Mouse (Mus musculus): ENCODE results near the gene Arhgef11. TPM values are rescaled to one million over a fixed set of nuclear protein-coding genes. Genes with fewer than 3 reads are reported as not detected.

The Arhgef11 gene
- polyA plus RNA-seq, 1 experiment from 2014 or later = 8.3 TPM

DNA sequence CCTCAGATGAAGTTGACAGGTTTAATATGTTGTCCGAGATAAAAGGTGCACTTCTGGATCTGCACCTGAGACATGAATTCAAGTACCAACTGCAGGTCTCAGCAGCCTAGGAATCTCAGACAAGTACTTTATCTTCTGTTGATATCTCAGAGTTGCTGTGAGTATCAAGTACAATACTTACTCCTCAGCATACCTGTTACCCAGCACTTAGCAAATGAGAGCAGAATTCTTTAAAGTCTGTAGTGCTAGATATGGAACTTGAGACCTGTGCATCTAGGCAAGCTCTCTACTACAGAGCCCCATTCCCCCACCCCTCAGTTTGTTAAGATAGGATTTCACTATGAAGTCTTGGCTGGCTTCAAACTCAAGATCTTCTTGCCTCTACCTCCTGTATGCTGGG, 43.9 kb downstream of the Arhgef11 start:
- Histone ChIP-seq H3K4me1 (peaks cover 13% of the 10 kb centered on the region), H3K4me3 (no peak overlapping the region), H3K36me3 (no peaks in the 10 kb centered on the region), H3K27me3 (replicated peaks) (no peaks in the 10 kb centered on the region), H3K9me3 (no peaks in the 10 kb centered on the region), H3K4me2 (no peak overlapping the region), H3K9ac (no peak overlapping the region), H3K27ac (replicated peaks) (no peak overlapping the region)
- WGBS = 74% methylated on average over 1 of the region's 1 CpGs
- no peak for ATAC-seq (ENCODE audit: extremely low read depth, insufficient number of reproducible peaks, low FRiP score, low TSS enrichment)

DNA sequence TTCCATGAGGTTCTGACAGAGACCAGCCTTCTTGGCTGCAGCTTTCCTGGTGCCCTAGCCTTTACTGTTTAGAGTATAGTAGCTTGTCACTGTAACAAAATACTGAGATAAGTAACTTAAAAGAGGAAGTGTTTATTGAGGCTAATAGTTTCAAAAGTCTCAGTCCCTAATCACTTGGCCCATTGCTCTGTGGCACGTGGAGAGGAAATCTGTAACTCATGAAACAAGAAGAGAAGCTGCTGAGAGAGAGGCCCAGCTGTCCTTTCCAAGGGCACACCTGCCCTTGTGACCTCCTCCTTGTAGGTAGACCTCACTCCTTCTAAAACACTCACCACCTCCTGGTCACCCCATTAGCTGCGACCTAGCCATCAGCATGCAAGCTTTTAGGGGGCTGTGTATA, 101.2 kb downstream of the Arhgef11 start:
- H3K9me3 ChIP-seq = no peaks in the 10 kb centered on the region
- no peak overlapping the region for H3K9ac ChIP-seq
- H3K4me3 ChIP-seq = no peak overlapping the region
- H3K4me1 ChIP-seq = no peaks in the 10 kb centered on the region
- H3K27ac ChIP-seq (replicated peaks) = no peak overlapping the region
- peaks cover 94% of the 10 kb centered on the region for H3K36me3 ChIP-seq
- H3K4me2 ChIP-seq = no peak overlapping the region
- no peaks in the 10 kb centered on the region for H3K27me3 ChIP-seq (replicated peaks)
- 82% methylated on average over 2 of the region's 2 CpGs for WGBS
- no peak for ATAC-seq (ENCODE audit: extremely low read depth, insufficient number of reproducible peaks, low FRiP score, low TSS enrichment)

GRCm38 (mm10) chr3:87724556-87724955, 107.2 kb downstream of the Arhgef11 start:
- H3K27ac ChIP-seq (replicated peaks) = no peak overlapping the region
- no peaks in the 10 kb centered on the region for H3K9me3 ChIP-seq
- H3K4me3 ChIP-seq = no peak overlapping the region
- peaks cover 93% of the 10 kb centered on the region for H3K36me3 ChIP-seq
- no peaks in the 10 kb centered on the region for H3K27me3 ChIP-seq (replicated peaks)
- no peak overlapping the region for H3K9ac ChIP-seq
- ATAC-seq (ENCODE audit: extremely low read depth, insufficient number of reproducible peaks, low FRiP score, low TSS enrichment) = no peak
- H3K4me2 ChIP-seq = no peak overlapping the region
- H3K4me1 ChIP-seq = no peaks in the 10 kb centered on the region
- 69% methylated on average over 6 of the region's 6 CpGs for WGBS

- Histone ChIP-seq H3K9ac (no peak overlapping the region), H3K4me1 (no peaks in the 10 kb centered on the region), H3K4me3 (no peak overlapping the region), H3K9me3 (no peaks in the 10 kb centered on the region), H3K4me2 (no peak overlapping the region), H3K27me3 (replicated peaks) (no peaks in the 10 kb centered on the region), H3K36me3 (peaks cover 97% of the 10 kb centered on the region), H3K27ac (replicated peaks) (no peak overlapping the region)
- no peak for ATAC-seq (ENCODE audit: extremely low read depth, insufficient number of reproducible peaks, low FRiP score, low TSS enrichment)
- WGBS = 95% methylated on average over 16 of the region's 16 CpGs
Observed at GRCm38 (mm10) chr3:87725396-87726160, 108.2 kb downstream of the Arhgef11 start.

DNA sequence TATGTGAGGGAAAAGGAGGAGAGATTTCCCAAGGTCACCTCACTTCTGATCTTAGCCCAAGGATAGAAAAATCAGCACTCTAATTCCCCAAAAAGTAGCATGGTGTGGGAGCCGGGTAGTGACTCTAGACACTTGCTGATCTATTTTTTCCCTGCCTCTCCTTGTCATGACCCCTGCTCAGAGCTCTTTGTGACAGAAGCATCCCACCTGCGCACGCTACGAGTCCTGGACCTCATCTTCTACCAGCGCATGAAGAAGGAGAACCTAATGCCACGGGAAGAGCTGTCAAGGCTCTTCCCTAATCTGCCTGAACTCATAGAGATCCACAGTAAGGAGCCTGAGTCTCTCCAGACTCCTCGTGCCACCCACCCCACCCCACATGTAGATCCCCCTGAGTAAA, 108.8 kb downstream of the Arhgef11 start:
- H3K4me3 ChIP-seq = no peak overlapping the region
- H3K4me1 ChIP-seq = no peaks in the 10 kb centered on the region
- H3K36me3 ChIP-seq = peaks cover 96% of the 10 kb centered on the region
- no peak overlapping the region for H3K9ac ChIP-seq
- no peak overlapping the region for H3K27ac ChIP-seq (replicated peaks)
- WGBS = 89% methylated on average over 7 of the region's 7 CpGs
- no peak for ATAC-seq (ENCODE audit: extremely low read depth, insufficient number of reproducible peaks, low FRiP score, low TSS enrichment)
- H3K9me3 ChIP-seq = no peaks in the 10 kb centered on the region
- H3K27me3 ChIP-seq (replicated peaks) = no peaks in the 10 kb centered on the region
- H3K4me2 ChIP-seq = no peak overlapping the region

GRCm38 (mm10) chr3:87728696-87729095, 111.3 kb downstream of the Arhgef11 start:
- Histone ChIP-seq H3K9me3 (no peaks in the 10 kb centered on the region), H3K27ac (replicated peaks) (no peak overlapping the region), H3K36me3 (peaks cover 94% of the 10 kb centered on the region), H3K9ac (no peak overlapping the region), H3K4me1 (no peaks in the 10 kb centered on the region), H3K4me2 (no peak overlapping the region), H3K27me3 (replicated peaks) (no peaks in the 10 kb centered on the region), H3K4me3 (no peak overlapping the region)
- ATAC-seq (ENCODE audit: extremely low read depth, insufficient number of reproducible peaks, low FRiP score, low TSS enrichment) = no peak
- 91% methylated on average over 6 of the region's 6 CpGs for WGBS

- Histone ChIP-seq H3K27ac (replicated peaks) (no peak overlapping the region), H3K9me3 (no peaks in the 10 kb centered on the region), H3K4me3 (no peak overlapping the region), H3K4me1 (no peaks in the 10 kb centered on the region), H3K9ac (no peak overlapping the region), H3K4me2 (no peak overlapping the region), H3K36me3 (peaks cover 96% of the 10 kb centered on the region), H3K27me3 (replicated peaks) (no peaks in the 10 kb centered on the region)
- 63% methylated on average over 4 of the region's 4 CpGs for WGBS
- no peak for ATAC-seq (ENCODE audit: extremely low read depth, insufficient number of reproducible peaks, low FRiP score, low TSS enrichment)
Observed at GRCm38 (mm10) chr3:87733098-87733497, 115.7 kb downstream of the Arhgef11 start.

DNA sequence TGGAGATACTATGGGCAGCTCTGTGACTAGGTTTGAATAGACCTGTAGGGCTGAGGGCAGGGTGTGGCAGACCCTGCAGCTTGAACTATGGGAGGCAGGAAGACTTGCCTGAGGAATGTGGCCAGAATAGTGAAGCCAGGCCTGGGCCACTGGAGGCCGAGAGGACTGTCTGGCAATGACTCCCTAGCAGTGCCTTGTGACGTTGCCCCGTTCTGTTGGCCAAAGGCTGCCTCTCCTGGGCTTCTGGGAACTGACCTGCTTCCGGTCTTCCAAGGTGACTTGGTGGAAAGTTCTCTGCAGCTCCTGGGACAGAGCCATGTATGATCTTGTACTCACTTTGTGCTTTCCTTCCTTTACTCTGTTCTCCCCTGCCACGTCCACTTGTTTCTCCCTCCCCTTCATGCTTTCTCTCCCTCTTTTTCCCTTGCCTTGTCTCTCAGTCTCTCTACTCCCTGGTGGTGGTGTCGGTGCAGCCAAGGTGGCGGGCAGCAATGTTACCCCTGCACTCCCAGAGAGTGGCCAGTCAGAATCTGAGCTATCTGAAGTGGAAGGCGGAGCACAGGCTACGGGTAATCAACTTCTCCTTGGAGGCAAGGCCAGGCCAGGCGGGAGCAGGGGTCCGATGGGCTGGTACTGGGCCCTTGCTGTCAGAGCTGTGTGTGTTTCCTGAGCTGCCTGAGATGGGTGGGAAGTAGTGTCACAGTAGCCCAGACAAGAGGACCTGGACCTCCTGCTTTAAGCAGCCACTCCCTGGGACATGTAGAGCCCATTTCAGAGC, 116.8 kb downstream of the Arhgef11 start:
- H3K4me1 ChIP-seq = no peaks in the 10 kb centered on the region
- H3K9me3 ChIP-seq = no peaks in the 10 kb centered on the region
- no peak for ATAC-seq (ENCODE audit: extremely low read depth, insufficient number of reproducible peaks, low FRiP score, low TSS enrichment)
- no peak overlapping the region for H3K4me2 ChIP-seq
- H3K4me3 ChIP-seq = no peak overlapping the region
- 68% methylated on average over 11 of the region's 11 CpGs for WGBS
- no peak overlapping the region for H3K9ac ChIP-seq
- H3K36me3 ChIP-seq = peaks cover 95% of the 10 kb centered on the region
- H3K27me3 ChIP-seq (replicated peaks) = no peaks in the 10 kb centered on the region
- no peak overlapping the region for H3K27ac ChIP-seq (replicated peaks)

GRCm38 (mm10) chr3:87735335-87735734, 118.0 kb downstream of the Arhgef11 start:
- ATAC-seq (ENCODE audit: extremely low read depth, insufficient number of reproducible peaks, low FRiP score, low TSS enrichment) = no peak
- H3K4me1 ChIP-seq = no peaks in the 10 kb centered on the region
- no peaks in the 10 kb centered on the region for H3K9me3 ChIP-seq
- peaks cover 89% of the 10 kb centered on the region for H3K36me3 ChIP-seq
- H3K4me2 ChIP-seq = no peak overlapping the region
- no peaks in the 10 kb centered on the region for H3K27me3 ChIP-seq (replicated peaks)
- no peak overlapping the region for H3K4me3 ChIP-seq
- H3K9ac ChIP-seq = no peak overlapping the region
- H3K27ac ChIP-seq (replicated peaks) = no peak overlapping the region
- 73% methylated on average over 9 of the region's 9 CpGs for WGBS

DNA sequence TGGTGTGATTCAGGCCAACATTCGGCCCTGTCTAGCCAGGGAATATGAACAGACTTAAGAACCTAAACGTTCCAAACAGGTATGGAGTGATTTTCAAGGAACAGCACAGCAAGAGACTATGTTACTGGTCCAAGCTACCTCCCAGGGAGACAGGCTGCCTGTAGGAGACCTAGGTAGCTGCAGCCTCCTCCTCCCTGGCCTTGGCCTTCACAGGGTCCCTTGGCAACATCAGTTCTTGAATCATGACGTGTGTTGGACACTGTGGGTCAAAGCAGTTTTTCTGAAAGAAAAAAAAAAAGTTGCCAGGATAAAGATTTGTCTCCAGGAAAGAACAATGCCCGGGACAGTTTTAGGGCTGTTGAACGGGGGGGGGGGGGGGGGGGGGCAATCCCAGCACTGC, 121.5 kb downstream of the Arhgef11 start:
- H3K27me3 ChIP-seq (replicated peaks) = no peaks in the 10 kb centered on the region
- no peak overlapping the region for H3K9ac ChIP-seq
- WGBS = 79% methylated on average over 5 of the region's 5 CpGs

GRCm38 (mm10) chr3:87742013-87742412, 124.7 kb downstream of the Arhgef11 start:
- ATAC-seq (ENCODE audit: extremely low read depth, insufficient number of reproducible peaks, low FRiP score, low TSS enrichment) = no peak
- no peak overlapping the region for H3K4me2 ChIP-seq
- H3K27ac ChIP-seq (replicated peaks) = no peak overlapping the region
- H3K9ac ChIP-seq = no peak overlapping the region
- H3K36me3 ChIP-seq = peaks cover 26% of the 10 kb centered on the region
- no peaks in the 10 kb centered on the region for H3K9me3 ChIP-seq
- H3K4me3 ChIP-seq = no peak overlapping the region
- WGBS = 79% methylated on average over 3 of the region's 3 CpGs
- peaks cover 13% of the 10 kb centered on the region for H3K4me1 ChIP-seq
- peaks cover 3% of the 10 kb centered on the region for H3K27me3 ChIP-seq (replicated peaks)

More for the DNA sequence above, 121.5 kb downstream of the Arhgef11 start:
- Histone ChIP-seq H3K4me1 (no peaks in the 10 kb centered on the region), H3K36me3 (peaks cover 57% of the 10 kb centered on the region), H3K9me3 (no peaks in the 10 kb centered on the region), H3K27ac (replicated peaks) (no peak overlapping the region), H3K4me2 (no peak overlapping the region), H3K4me3 (no peak overlapping the region)
- no peak for ATAC-seq (ENCODE audit: extremely low read depth, insufficient number of reproducible peaks, low FRiP score, low TSS enrichment)
